Mouse (Mus musculus) C2C12 (cell line): ENCODE measurements around the gene Dhx9.
"Not testable (repeated sequence)": the region's sequence is repeated elsewhere in the genome, so short reads cannot be mapped to it uniquely, and the experiment has no call there.

Source experiments
- CEBPB ChIP-seq: IDR thresholded peaks from one replicate; pipeline ENCODE4 v1.6.1; 2011; ENCODE audit warnings: low read depth, mild to moderate bottlenecking, control low read depth, moderate library complexity
- CTCF ChIP-seq: IDR thresholded peaks from one replicate; pipeline ENCODE4 v1.5.1; 2011; ENCODE audit not compliant: control insufficient read depth, insufficient read depth, insufficient read length
- MAX ChIP-seq: IDR thresholded peaks from one replicate; pipeline ENCODE4 v1.6.1; 2011; ENCODE audit warnings: mild to moderate bottlenecking, control low read depth
- MYOD1 ChIP-seq: IDR thresholded peaks from one replicate; pipeline ENCODE4 v1.6.1; 2011; ENCODE audit warnings: low read depth; ENCODE audit not compliant: control insufficient read depth, insufficient read length
- MYOG ChIP-seq: IDR thresholded peaks from one replicate; pipeline ENCODE4 v1.6.1; 2011; ENCODE audit not compliant: control insufficient read depth, insufficient read length; ENCODE audit errors: extremely low read depth
- USF1 ChIP-seq: IDR thresholded peaks from one replicate; pipeline ENCODE4 v1.6.1; 2011; ENCODE audit warnings: low read depth, mild to moderate bottlenecking, control low read depth, moderate library complexity

DNA sequence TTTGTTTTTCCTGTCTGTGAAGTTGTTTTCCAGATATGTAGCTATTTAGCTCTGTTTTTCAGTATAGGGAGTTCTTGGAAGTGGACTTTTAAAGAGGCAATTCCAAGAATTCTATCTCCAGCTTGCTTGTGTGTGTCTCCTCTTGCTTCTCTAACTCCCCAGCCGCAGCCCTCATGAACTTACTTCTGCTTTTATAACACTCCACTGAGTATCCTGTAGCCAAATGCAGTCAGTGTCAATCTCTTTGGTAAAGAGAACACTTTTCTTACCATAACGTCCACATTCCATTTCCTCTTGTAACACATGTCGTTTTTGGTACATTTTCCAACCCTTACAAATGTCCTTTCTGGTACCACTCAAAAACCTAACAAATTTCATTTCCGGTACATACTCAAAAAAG lies 76.5 kb downstream of the Dhx9 start:
- not testable (repeated sequence) for TF ChIP-seq MAX, CTCF, USF1, CEBPB, MYOD1, MYOG
